Mouse (Mus musculus) midbrain, embryonic 12.5 days (tissue): ENCODE measurements around the gene Ccdc159. TPM values are rescaled to one million over a fixed set of nuclear protein-coding genes. Genes with fewer than 3 reads are reported as not detected.

Experiments
- ATAC-seq: fragments of 200-750 bp; cut with Nextera tagmentation; 2 replicates; pipeline ENCODE4 v1.8.0; 2017; ENCODE audit warnings: low read depth, moderate TSS enrichment, moderate library complexity; ENCODE audit not compliant: low FRiP score
- H3K27ac ChIP-seq: fragments of 300-500 bp; sonication (generic); replicated peaks from 2 replicates; pipeline ENCODE4 v1.5.1; 2016; ENCODE audit warnings: mild to moderate bottlenecking
- H3K27me3 ChIP-seq: fragments of 300-500 bp; sonication (generic); 2 replicates; pipeline ENCODE4 v1.6.1; 2016; ENCODE audit warnings: mild to moderate bottlenecking
- H3K36me3 ChIP-seq: fragments of 300-500 bp; sonication (generic); 2 replicates; pipeline ENCODE4 v1.6.1; 2016
- H3K4me1 ChIP-seq: fragments of 300-500 bp; sonication (generic); 2 replicates; pipeline ENCODE4 v1.6.1; 2016
- H3K4me2 ChIP-seq: fragments of 300-500 bp; sonication (generic); replicated peaks from 2 replicates; pipeline ENCODE4 v1.6.1; 2016; ENCODE audit warnings: mild to moderate bottlenecking, moderate library complexity
- H3K4me3 ChIP-seq: fragments of 300-500 bp; sonication (generic); 2 replicates; pipeline ENCODE4 v1.5.1; 2016; ENCODE audit warnings: mild to moderate bottlenecking
- H3K9ac ChIP-seq: fragments of 300-500 bp; sonication (generic); replicated peaks from 2 replicates; pipeline ENCODE4 v1.6.1; 2016; ENCODE audit warnings: mild to moderate bottlenecking, moderate library complexity
- H3K9me3 ChIP-seq: fragments of 300-500 bp; sonication (generic); 2 replicates; pipeline ENCODE4 v1.6.1; 2016; ENCODE audit warnings: mild to moderate bottlenecking
- WGBS: fragments of 180-500 bp; shearing (Covaris S2); methylation state at CpG from one replicate; pipeline ENCODE4 v1.1.7; 2016; 5-methylcytosine and 5-hydroxymethylcytosine counted together
- polyA plus RNA-seq: library from polyadenylated mRNA; unstranded; fragments of >200 nt; fragmentation: Nextera tagmentation; extraction: Ambion mirVana; gene quantifications from 2 replicates; pipeline ENCODE4 v1.2.1, GENCODE M21; 2016

The Ccdc159 gene
- polyA plus RNA-seq, 1 experiment from 2014 or later = 6.1 TPM

GRCm38 (mm10) chr9:21923036-21923435 is 4.2 kb upstream of the Ccdc159 start:
- Histone ChIP-seq H3K4me1 (peaks cover 19% of the 10 kb centered on the region), H3K27ac (no peak overlapping the region), H3K27me3 (peaks cover under 1% of the 10 kb centered on the region; the same call in 1 of the 2 replicates), H3K4me3 (no peak overlapping the region), H3K36me3 (0 out of 2 replicates have a peak, but pooled peaks cover 5% of the 10 kb centered on the region), H3K4me2 (no peak overlapping the region), H3K9ac (no peak overlapping the region), H3K9me3 (no peaks in the 10 kb centered on the region)
- ATAC-seq = no peak
- WGBS = 91% methylated on average over 4 of the region's 4 CpGs

- Histone ChIP-seq H3K27me3 (no peaks in the 10 kb centered on the region), H3K4me3 (no peak overlapping the region), H3K4me2 (no peak overlapping the region), H3K9me3 (no peaks in the 10 kb centered on the region), H3K9ac (no peak overlapping the region), H3K4me1 (peaks cover 15% of the 10 kb centered on the region), H3K36me3 (0 out of 2 replicates have a peak, but pooled peaks cover 5% of the 10 kb centered on the region), H3K27ac (no peak overlapping the region)
- no peak for ATAC-seq
- 82% methylated on average over 3 of the region's 3 CpGs for WGBS
These were observed 3.7 kb upstream of the Ccdc159 start for GRCm38 (mm10) chr9:21923490-21924098.

- Histone ChIP-seq H3K9me3 (no peaks in the 10 kb centered on the region), H3K27ac (no peak overlapping the region), H3K4me3 (no peak overlapping the region), H3K27me3 (no peaks in the 10 kb centered on the region), H3K9ac (no peak overlapping the region), H3K36me3 (0 out of 2 replicates have a peak, but pooled peaks cover 5% of the 10 kb centered on the region), H3K4me1 (peaks cover 15% of the 10 kb centered on the region), H3K4me2 (no peak overlapping the region)
- no peak for ATAC-seq
- 83% methylated on average over 6 of the region's 6 CpGs for WGBS
These were observed 3.2 kb upstream of the Ccdc159 start for GRCm38 (mm10) chr9:21924099-21924493.

GRCm38 (mm10) chr9:21925034-21925433 is 2.2 kb upstream of the Ccdc159 start:
- H3K27ac ChIP-seq = no peak overlapping the region
- peaks cover 15% of the 10 kb centered on the region for H3K4me1 ChIP-seq
- no peak overlapping the region for H3K9ac ChIP-seq
- H3K9me3 ChIP-seq = no peaks in the 10 kb centered on the region
- H3K36me3 ChIP-seq = 0 out of 2 replicates have a peak, but pooled peaks cover 5% of the 10 kb centered on the region
- 92% methylated on average over 3 of the region's 3 CpGs for WGBS
- H3K4me2 ChIP-seq = no peak overlapping the region
- no peak overlapping the region for H3K4me3 ChIP-seq
- no peak for ATAC-seq
- H3K27me3 ChIP-seq = no peaks in the 10 kb centered on the region

- no peak overlapping the region for H3K4me3 ChIP-seq
- H3K36me3 ChIP-seq = 0 out of 2 replicates have a peak, but pooled peaks cover 5% of the 10 kb centered on the region
- WGBS = 100% methylated on average over 1 of the region's 1 CpGs
- H3K27me3 ChIP-seq = no peaks in the 10 kb centered on the region
- H3K9me3 ChIP-seq = no peaks in the 10 kb centered on the region
- no peak for ATAC-seq
- H3K9ac ChIP-seq = no peak overlapping the region
- H3K4me2 ChIP-seq = no peak overlapping the region
- H3K4me1 ChIP-seq = peaks cover 15% of the 10 kb centered on the region
- H3K27ac ChIP-seq = no peak overlapping the region
These were observed 1.8 kb upstream of the Ccdc159 start for GRCm38 (mm10) chr9:21925506-21925905.

GRCm38 (mm10) chr9:21926155-21926554 is 1.1 kb upstream of the Ccdc159 start:
- Histone ChIP-seq H3K27me3 (no peaks in the 10 kb centered on the region), H3K4me2 (peak overlapping the region; percentile 68), H3K9ac (no peak overlapping the region), H3K27ac (no peak overlapping the region), H3K9me3 (no peaks in the 10 kb centered on the region), H3K4me1 (peaks cover 15% of the 10 kb centered on the region), H3K4me3 (peak overlapping the region; percentile 53; the same call in 1 of the 2 replicates), H3K36me3 (0 out of 2 replicates have a peak, but pooled peaks cover 5% of the 10 kb centered on the region)
- 74% methylated on average over 6 of the region's 6 CpGs for whole genome bisulfite sequencing
- no peak for ATAC-seq

GRCm38 (mm10) chr9:21926784-21927183 is 487 bp upstream of the Ccdc159 start:
- Histone ChIP-seq H3K9me3 (no peaks in the 10 kb centered on the region), H3K36me3 (0 out of 2 replicates have a peak, but pooled peaks cover 5% of the 10 kb centered on the region), H3K4me1 (peaks cover 15% of the 10 kb centered on the region), H3K27me3 (no peaks in the 10 kb centered on the region; the same call in 1 of the 2 replicates), H3K9ac (peak overlapping the region; percentile 72), H3K4me2 (peak overlapping the region; percentile 68), H3K27ac (peak overlapping the region; percentile 61), H3K4me3 (peak overlapping the region; percentile 53)
- 4% methylated on average over 6 of the region's 6 CpGs for WGBS
- ATAC-seq = no peak

GRCm38 (mm10) chr9:21929208-21929607 is 1.9 kb downstream of the Ccdc159 start:
- Histone ChIP-seq H3K9ac (no peak overlapping the region), H3K27ac (no peak overlapping the region), H3K4me3 (no peak overlapping the region), H3K4me1 (peaks cover 15% of the 10 kb centered on the region), H3K36me3 (0 out of 2 replicates have a peak, but pooled peaks cover 5% of the 10 kb centered on the region), H3K27me3 (peaks cover 3% of the 10 kb centered on the region; the same call in 1 of the 2 replicates), H3K9me3 (no peaks in the 10 kb centered on the region), H3K4me2 (no peak overlapping the region)
- 85% methylated on average over 3 of the region's 3 CpGs for WGBS
- ATAC-seq = no peak

GRCm38 (mm10) chr9:21932006-21932405 is 4.7 kb downstream of the Ccdc159 start:
- H3K4me1 ChIP-seq = peaks cover 5% of the 10 kb centered on the region; the same call in 1 of the 2 replicates
- H3K4me3 ChIP-seq = no peak overlapping the region
- no peaks in the 10 kb centered on the region for H3K9me3 ChIP-seq
- no peak for ATAC-seq
- H3K4me2 ChIP-seq = no peak overlapping the region
- peaks cover 6% of the 10 kb centered on the region; the same call in 1 of the 2 replicates for H3K27me3 ChIP-seq
- WGBS = 65% methylated on average over 2 of the region's 2 CpGs
- H3K36me3 ChIP-seq = no peaks in the 10 kb centered on the region
- H3K27ac ChIP-seq = no peak overlapping the region
- no peak overlapping the region for H3K9ac ChIP-seq

GRCm38 (mm10) chr9:21932445-21933137 is 5.3 kb downstream of the Ccdc159 start:
- Histone ChIP-seq H3K9ac (no peak overlapping the region), H3K4me3 (no peak overlapping the region), H3K9me3 (no peaks in the 10 kb centered on the region), H3K27ac (no peak overlapping the region), H3K4me2 (no peak overlapping the region), H3K4me1 (peaks cover 7% of the 10 kb centered on the region), H3K36me3 (no peaks in the 10 kb centered on the region), H3K27me3 (peaks cover 6% of the 10 kb centered on the region; the same call in 1 of the 2 replicates)
- ATAC-seq = no peak
- WGBS = 64% methylated on average over 12 of the region's 12 CpGs

GRCm38 (mm10) chr9:21934021-21934420 is 6.8 kb downstream of the Ccdc159 start:
- no peak overlapping the region for H3K9ac ChIP-seq
- H3K27ac ChIP-seq = no peak overlapping the region
- no peak overlapping the region for H3K4me3 ChIP-seq
- 86% methylated on average over 12 of the region's 12 CpGs for WGBS
- H3K9me3 ChIP-seq = no peaks in the 10 kb centered on the region
- H3K27me3 ChIP-seq = peaks cover 6% of the 10 kb centered on the region; the same call in 1 of the 2 replicates
- H3K36me3 ChIP-seq = 0 out of 2 replicates have a peak, but pooled peaks cover 3% of the 10 kb centered on the region
- ATAC-seq = no peak
- H3K4me1 ChIP-seq = peaks cover 18% of the 10 kb centered on the region
- no peak overlapping the region for H3K4me2 ChIP-seq
